Comparison of ENCODE assay signal across 9 mouse cellular contexts in the genomic region with DNA sequence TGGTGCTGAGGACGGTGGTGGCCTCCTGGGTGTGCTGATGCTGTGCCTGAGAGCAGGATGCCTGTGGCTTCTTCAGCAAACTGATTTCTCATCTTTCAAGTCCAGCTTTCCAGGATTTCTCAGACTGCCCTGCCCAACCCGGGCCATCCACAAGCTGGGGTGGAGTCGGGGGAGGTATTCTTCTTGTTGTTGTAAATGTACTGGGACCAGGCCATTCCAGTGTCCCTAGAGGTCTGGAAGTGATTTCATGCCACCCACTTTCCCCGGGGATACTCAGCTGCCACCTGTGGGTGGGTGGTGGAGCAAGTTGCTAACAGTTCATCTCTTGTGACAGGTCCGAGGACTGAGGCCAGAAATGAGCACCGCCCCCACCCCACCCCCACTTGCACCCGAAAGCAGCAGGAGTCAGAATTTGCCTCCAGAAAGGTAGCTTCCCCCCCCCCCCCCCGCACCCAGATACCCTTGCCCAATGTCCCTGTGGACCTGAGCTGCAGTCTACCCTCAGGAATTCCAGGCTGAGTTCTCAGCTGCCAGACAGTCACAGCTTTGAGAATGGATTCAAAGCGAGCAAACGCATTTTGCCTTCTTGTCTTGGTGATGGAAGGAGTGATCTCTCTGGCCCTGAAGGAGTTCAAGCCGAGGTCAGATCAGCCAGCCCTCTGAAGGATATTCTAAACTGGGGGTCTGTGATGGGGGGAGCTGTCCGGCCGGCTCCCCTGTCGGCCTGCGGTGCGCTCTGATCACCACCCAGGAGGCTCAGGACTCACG. TPM values are rescaled to one million over a fixed set of nuclear protein-coding genes. Genes with fewer than 3 reads are reported as not detected.
DNase-seq lines count a peak whose midpoint lies in the region; ATAC-seq and TF ChIP-seq lines count a peak whose summit lies in the region.
"Had no signal": no experiment of that assay in that cellular context is flagged by ENCODE, and none has a peak within 500 bp of the region (broad histone marks: within the 10 kb centered on the region; RNA-seq: fewer than 3 reads in every experiment).

No protein-coding gene starts in this region.

- H3K4me1 ChIP-seq in cerebellum, adult 2 months (ENCODE audit: control insufficient read depth, insufficient read depth, low read length): peaks cover 23% of the 10 kb centered on the region
- peaks cover 24% of the 10 kb centered on the region for H3K4me1 ChIP-seq in heart, embryonic 16.5 days (ENCODE audit: control insufficient read depth, insufficient read depth, low read length)
- H3K4me1 ChIP-seq in limb, embryonic 12.5 days (replicated peaks): peaks cover 55% of the 10 kb centered on the region
- peaks cover 19% of the 10 kb centered on the region for H3K4me1 ChIP-seq in neural tube, embryonic 14.5 days (ENCODE audit: control insufficient read depth, insufficient read depth, low read length)

- ATAC-seq in heart, embryonic 16.5 days (replicated peaks; ENCODE audit: extremely low read depth, insufficient read depth, low FRiP score): no peak
- no peak for ATAC-seq in limb, embryonic 12.5 days (ENCODE audit: insufficient number of reproducible peaks, insufficient read depth, low FRiP score, low TSS enrichment, low read depth)
- ATAC-seq in neural tube, embryonic 14.5 days (ENCODE audit: low read depth): peak; percentile 2; the same call in 1 of the 2 replicates

- no peak for TF ChIP-seq CTCF in left cerebral cortex, adult 2 months (IDR thresholded peaks at IDR 0.05)
- no peak for TF ChIP-seq CTCF in cerebellum, adult 2 months (IDR thresholded peaks at IDR 0.05; ENCODE audit: borderline replicate concordance, insufficient read depth, low read depth, low read length)

- no peaks in the 10 kb centered on the region for H3K36me3 ChIP-seq in heart, embryonic 16.5 days (ENCODE audit: control insufficient read depth, insufficient read depth)
- H3K36me3 ChIP-seq in limb, embryonic 12.5 days: no peaks in the 10 kb centered on the region
- no peaks in the 10 kb centered on the region for H3K36me3 ChIP-seq in neural tube, embryonic 14.5 days (ENCODE audit: control insufficient read depth, insufficient read depth, low read length)

- TF ChIP-seq POLR2A in cerebellum, adult 2 months (IDR thresholded peaks at IDR 0.05; ENCODE audit: borderline replicate concordance, insufficient read depth, low read length): no peak

- peak overlapping the region; percentile 92 for H3K4me2 ChIP-seq in heart, embryonic 16.5 days (ENCODE audit: low read depth, low read length)
- peak overlapping the region; percentile 97 for H3K4me2 ChIP-seq in limb, embryonic 12.5 days
- peak overlapping the region; percentile 92 for H3K4me2 ChIP-seq in neural tube, embryonic 14.5 days (ENCODE audit: low read depth, low read length)

- intact Hi-C loops in left cerebral cortex, adult 2 months (cut with DNase I): loop anchor here (1.0 to 10.0 kb wide), 9 partner anchors 36 to 955 kb away; no protein-coding TSS in a partner anchor

- no peaks in the 10 kb centered on the region for H3K27me3 ChIP-seq in cerebellum, adult 2 months (ENCODE audit: control insufficient read depth, insufficient read depth, low read length)
- H3K27me3 ChIP-seq in heart, embryonic 16.5 days (ENCODE audit: control insufficient read depth, insufficient read depth, low read length): no peaks in the 10 kb centered on the region
- H3K27me3 ChIP-seq in limb, embryonic 12.5 days: no peaks in the 10 kb centered on the region
- no peaks in the 10 kb centered on the region for H3K27me3 ChIP-seq in neural tube, embryonic 14.5 days (ENCODE audit: control insufficient read depth, insufficient read depth, low read length)

- WGBS in cerebellum, adult 2 months: 2% methylated on average over 17 of the region's 17 CpGs
- 6% methylated on average over 17 of the region's 17 CpGs for WGBS in heart, embryonic 16.5 days
- under 1% methylated on average over 17 of the region's 17 CpGs for WGBS in limb, embryonic 12.5 days
- 2% methylated on average over 16 of the region's 17 CpGs for WGBS in neural tube, embryonic 14.5 days

- peak overlapping the region; percentile 86 for H3K4me3 ChIP-seq in left cerebral cortex, adult 2 months
- H3K4me3 ChIP-seq in cerebellum, adult 2 months (replicated peaks; ENCODE audit: insufficient read depth, low read depth, low read length): peak overlapping the region; percentile 84
- peak overlapping the region; percentile 97 for H3K4me3 ChIP-seq in heart, embryonic 16.5 days (ENCODE audit: low read length)
- peak overlapping the region; percentile 99 for H3K4me3 ChIP-seq in limb, embryonic 12.5 days (replicated peaks)
- peak overlapping the region; percentile 84 for H3K4me3 ChIP-seq in neural tube, embryonic 14.5 days (ENCODE audit: low read depth, low read length)

- peak overlapping the region; percentile 97 for H3K27ac ChIP-seq in left cerebral cortex, adult 2 months
- peak overlapping the region; percentile 94 for H3K27ac ChIP-seq in cerebellum, adult 2 months (ENCODE audit: insufficient read depth, low read length)
- peak overlapping the region; percentile 92 for H3K27ac ChIP-seq in heart, embryonic 16.5 days (ENCODE audit: low read length)
- peak overlapping the region; percentile 100 for H3K27ac ChIP-seq in limb, embryonic 12.5 days
- peak overlapping the region; percentile 95 for H3K27ac ChIP-seq in neural tube, embryonic 14.5 days (ENCODE audit: low read depth, low read length)
- H3K27ac ChIP-seq: macrophage had no signal

- H3K9ac ChIP-seq in heart, embryonic 16.5 days (ENCODE audit: low read length): peak overlapping the region; percentile 81
- peak overlapping the region; percentile 65 for H3K9ac ChIP-seq in limb, embryonic 12.5 days (replicated peaks)
- peak overlapping the region; percentile 88 for H3K9ac ChIP-seq in neural tube, embryonic 14.5 days (replicated peaks; ENCODE audit: low read depth, low read length)

- no peak for DNase-seq in left cerebral cortex, adult 2 months (ENCODE audit: extremely low spot score in 1 of 2, low spot score in 2 of 2)
- no peak for DNase-seq in left cerebral cortex, adult 8-10 months (ENCODE audit: low spot score in 2 of 2)
- peak; percentile 52 to 54 for DNase-seq in cerebellum, adult 2 months
- no peak for DNase-seq in urinary bladder, adult 18-20 months (ENCODE audit: low spot score in 2 of 2)
- DNase-seq in frontal cortex, postnatal 10 days (ENCODE audit: low spot score in 2 of 2): no peak

- no peaks in the 10 kb centered on the region for H3K9me3 ChIP-seq in heart, embryonic 16.5 days (replicated peaks; ENCODE audit: control insufficient read depth, low read length)
- no peaks in the 10 kb centered on the region for H3K9me3 ChIP-seq in limb, embryonic 12.5 days
- H3K9me3 ChIP-seq in neural tube, embryonic 14.5 days (ENCODE audit: control insufficient read depth, low read length): no peaks in the 10 kb centered on the region

RNA-seq across cellular contexts. Expression of gene Zmiz1, which starts 2.1 kb away (rescaled TPM):
- total RNA-seq in left cerebral cortex, adult 2 months (2021): 100 to 1,000 TPM; 106 to 107 TPM
- 10 to 100 TPM; 90.1 to 94.2 (median 92.3) TPM for total RNA-seq in left cerebral cortex, adult 8-10 months (2022)
- polyA plus RNA-seq in cerebellum, adult 2 months (2012; rRNA removed): 63.7 and 72.5 TPM in 2 replicates
- polyA plus RNA-seq in heart, embryonic 16.5 days (2015; fragmentation: Nextera tagmentation; extraction: Ambion mirVana): 20.6 and 22.6 TPM in 2 replicates
- polyA plus RNA-seq in limb, embryonic 12.5 days (2016; fragmentation: Nextera tagmentation; extraction: Ambion mirVana): 53.4 and 57.1 TPM in 2 replicates
- polyA plus RNA-seq in neural tube, embryonic 14.5 days (2014; fragmentation: Nextera tagmentation; extraction: Ambion mirVana): 72.7 and 75.0 TPM in 2 replicates

Comparison
In these comparisons a context has a peak if more than half of its experiments do, and no peak if none do; other contexts are left out.
1. DNase-seq: peak in cerebellum, adult 2 months (2 of 2); none in left cerebral cortex, adult 2 months (0 of 2), left cerebral cortex, adult 8-10 months (0 of 2), urinary bladder, adult 18-20 months (0 of 2) and frontal cortex, postnatal 10 days (0 of 2).
2. Peak in every context shown above with its lines, with median percentiles within 50 percentile points of each other: H3K27ac ChIP-seq, H3K4me3 ChIP-seq, H3K4me2 ChIP-seq and H3K9ac ChIP-seq.